Mouse (Mus musculus) megakaryocyte, embryonic 14.5 days (primary cell): ENCODE measurements around the gene Exosc5. TPM values are rescaled to one million over a fixed set of nuclear protein-coding genes. Genes with fewer than 3 reads are reported as not detected.

Experiments used
- H3K27me3 ChIP-seq: replicated peaks from 2 replicates; pipeline ENCODE3; 2012; ENCODE audit warnings: inconsistent platforms
- H3K36me3 ChIP-seq: replicated peaks from 2 replicates; pipeline ENCODE3; 2012; ENCODE audit warnings: low read length, inconsistent platforms, mixed read lengths
- H3K4me1 ChIP-seq: 2 replicates; pipeline ENCODE4 v1.6.1; 2012; ENCODE audit warnings: inconsistent platforms
- H3K4me3 ChIP-seq: replicated peaks from 2 replicates; pipeline ENCODE3; 2012; ENCODE audit warnings: moderate library complexity, mild to moderate bottlenecking, inconsistent platforms
- H3K9me3 ChIP-seq: 2 replicates; pipeline ENCODE4 v1.6.1; 2012; ENCODE audit warnings: inconsistent platforms
- FLI1 ChIP-seq: IDR thresholded peaks from 2 replicates; pipeline ENCODE4 v1.6.1; 2012; ENCODE audit warnings: low read length, inconsistent platforms, mixed read lengths
- GATA1 ChIP-seq: IDR thresholded peaks from 3 replicates; pipeline ENCODE4 v1.6.1; 2012; ENCODE audit warnings: mixed read lengths, low read length, inconsistent platforms, borderline replicate concordance
- polyA plus RNA-seq: library from polyadenylated mRNA; stranded (reverse); fragments of >175 nt; gene quantifications from 2 replicates; pipeline ENCODE4 v1.2.3, GENCODE M21; 2012; ENCODE audit warnings: low replicate concordance; ENCODE audit not compliant: insufficient read depth

Exosc5 gene
- polyA plus RNA-seq, 1 experiment = 233 TPM

GRCm38 (mm10) chr7:25676085-25676781, 17.3 kb downstream of the Exosc5 start:
- H3K36me3 ChIP-seq = peaks cover 10% of the 10 kb centered on the region
- peaks cover 6% of the 10 kb centered on the region for H3K27me3 ChIP-seq
- no peak overlapping the region for H3K4me3 ChIP-seq
- H3K9me3 ChIP-seq = peaks cover 4% of the 10 kb centered on the region; the same call in 1 of the 2 replicates
- TF ChIP-seq GATA1 (no peak), FLI1 (no peak)
- peaks cover 67% of the 10 kb centered on the region for H3K4me1 ChIP-seq

GRCm38 (mm10) chr7:25677013-25677412, 18.0 kb downstream of the Exosc5 start:
- H3K4me3 ChIP-seq = no peak overlapping the region
- TF ChIP-seq GATA1 (no peak), FLI1 (no peak)
- H3K27me3 ChIP-seq = peaks cover 6% of the 10 kb centered on the region
- peaks cover 5% of the 10 kb centered on the region for H3K36me3 ChIP-seq
- H3K4me1 ChIP-seq = peaks cover 75% of the 10 kb centered on the region
- H3K9me3 ChIP-seq = peaks cover 4% of the 10 kb centered on the region; the same call in 1 of the 2 replicates

- H3K9me3 ChIP-seq = no peaks in the 10 kb centered on the region
- peaks cover 91% of the 10 kb centered on the region for H3K4me1 ChIP-seq
- no peaks in the 10 kb centered on the region for H3K27me3 ChIP-seq
- TF ChIP-seq FLI1 (no peak), GATA1 (no peak)
- H3K4me3 ChIP-seq = peak overlapping the region; percentile 95
- H3K36me3 ChIP-seq = peaks cover 11% of the 10 kb centered on the region
These were observed 21.0 kb downstream of the Exosc5 start for GRCm38 (mm10) chr7:25679971-25680370.

- Histone ChIP-seq H3K4me3 (peak within 1 kb of the TSS; percentile 95), H3K4me1 (peaks cover 91% of the 10 kb centered on the region), H3K36me3 (peaks cover 16% of the 10 kb centered on the region), H3K9me3 (no peaks in the 10 kb centered on the region), H3K27me3 (no peaks in the 10 kb centered on the region)
- TF ChIP-seq FLI1 (0 out of 2 replicates have a peak, but pooled peaks have one; percentile 47), GATA1 (peak; percentile 51; the same call in 1 of the 3 replicates)
These were observed 21.7 kb downstream of the Exosc5 start, which contains the start of gene B9d2 for GRCm38 (mm10) chr7:25680514-25681258. Gene B9d2 (plus strand): TSS chr7:25680780.

- no peaks in the 10 kb centered on the region for H3K27me3 ChIP-seq
- peaks cover 25% of the 10 kb centered on the region for H3K36me3 ChIP-seq
- H3K9me3 ChIP-seq = no peaks in the 10 kb centered on the region
- H3K4me1 ChIP-seq = peaks cover 92% of the 10 kb centered on the region
- TF ChIP-seq FLI1 (no peak), GATA1 (no peak)
- peak overlapping the region; percentile 95 for H3K4me3 ChIP-seq
These were observed 22.6 kb downstream of the Exosc5 start for GRCm38 (mm10) chr7:25681341-25682231.

GRCm38 (mm10) chr7:25683474-25684180, 24.7 kb downstream of the Exosc5 start:
- no peaks in the 10 kb centered on the region for H3K27me3 ChIP-seq
- H3K36me3 ChIP-seq = peaks cover 27% of the 10 kb centered on the region
- no peaks in the 10 kb centered on the region for H3K9me3 ChIP-seq
- peak overlapping the region; percentile 86 for H3K4me3 ChIP-seq
- peak; percentile 75; the same call in 1 of the 2 replicates for TF ChIP-seq FLI1
- TF ChIP-seq GATA1 = no peak; the same call in 2 of the 3 replicates
- H3K4me1 ChIP-seq = peaks cover 73% of the 10 kb centered on the region

- Histone ChIP-seq H3K27me3 (no peaks in the 10 kb centered on the region), H3K4me3 (peak overlapping the region; percentile 26), H3K9me3 (no peaks in the 10 kb centered on the region), H3K4me1 (peaks cover 65% of the 10 kb centered on the region), H3K36me3 (peaks cover 30% of the 10 kb centered on the region)
- TF ChIP-seq FLI1 = no peak
These were observed 25.7 kb downstream of the Exosc5 start for GRCm38 (mm10) chr7:25684659-25685058.

- TF ChIP-seq FLI1 = no peak
- no peak for TF ChIP-seq GATA1
- H3K4me3 ChIP-seq = peak overlapping the region; percentile 99
- H3K9me3 ChIP-seq = no peaks in the 10 kb centered on the region
- no peaks in the 10 kb centered on the region for H3K27me3 ChIP-seq
- peaks cover 70% of the 10 kb centered on the region for H3K4me1 ChIP-seq
- H3K36me3 ChIP-seq = peaks cover 42% of the 10 kb centered on the region
These were observed 27.0 kb downstream of the Exosc5 start for GRCm38 (mm10) chr7:25685926-25686470.
